Mouse (Mus musculus) lung, adult 2 months (tissue): ENCODE results near the gene Slco4a1. TPM values are rescaled to one million over a fixed set of nuclear protein-coding genes. Genes with fewer than 3 reads are reported as not detected.

ENCODE experiments used
- DNase-seq: peaks from one replicate; pipeline ENCODE4 v3.0.0; 2022
- H3K4me1 ChIP-seq: fragments of 200-500 bp; 2 replicates; pipeline ENCODE4 v1.6.1; 2011; ENCODE audit warnings: low read length; ENCODE audit not compliant: control insufficient read depth, insufficient read depth
- H3K4me3 ChIP-seq: fragments of 200-500 bp; replicated peaks from 2 replicates; pipeline ENCODE3; 2011; ENCODE audit warnings: low read depth, mild to moderate bottlenecking, control low read depth, low read length; ENCODE audit errors: extremely low read depth
- CTCF ChIP-seq: fragments of 200-500 bp; IDR thresholded peaks from 2 replicates; pipeline ENCODE4 v1.5.1; 2011; ENCODE audit warnings: mild to moderate bottlenecking, low read length, control low read depth; ENCODE audit not compliant: insufficient read depth
- POLR2A ChIP-seq: fragments of 200-500 bp; IDR thresholded peaks from 2 replicates; pipeline ENCODE4 v1.6.1; 2011; ENCODE audit warnings: low read depth, mild to moderate bottlenecking, control low read depth, low read length, borderline replicate concordance; ENCODE audit errors: extremely low read depth
- WGBS: fragments of 180-500 bp; shearing (Covaris S2); methylation state at CpG from one replicate; pipeline ENCODE4 v1.1.7; 2018; 5-methylcytosine and 5-hydroxymethylcytosine counted together
- polyA plus RNA-seq: library from polyadenylated mRNA; depleted of rRNA; stranded (reverse); fragments of >200 nt; gene quantifications from 2 replicates; pipeline ENCODE4 v1.2.3, GENCODE M21; 2012

The Slco4a1 gene
- polyA plus RNA-seq, 1 experiment: 6.2 TPM

- Histone ChIP-seq H3K4me1 (no peaks in the 10 kb centered on the region), H3K4me3 (no peak overlapping the region)
- 71% methylated on average over 11 of the region's 11 CpGs for WGBS
- TF ChIP-seq CTCF (no peak), POLR2A (no peak)
- DNase-seq: no peak
Observed at GRCm38 (mm10) chr2:180430648-180431047, 25.4 kb upstream of the Slco4a1 start.

- peak; percentile 76 for DNase-seq
- Histone ChIP-seq H3K4me3 (no peak overlapping the region), H3K4me1 (no peaks in the 10 kb centered on the region)
- 18% methylated on average over 10 of the region's 10 CpGs for WGBS
- TF ChIP-seq POLR2A (no peak), CTCF (peak; percentile 73)
Observed at GRCm38 (mm10) chr2:180432042-180432668, 23.9 kb upstream of the Slco4a1 start.

GRCm38 (mm10) chr2:180432751-180433150 is 23.3 kb upstream of the Slco4a1 start:
- Histone ChIP-seq H3K4me3 (no peak overlapping the region), H3K4me1 (no peaks in the 10 kb centered on the region)
- 68% methylated on average over 10 of the region's 10 CpGs for WGBS
- TF ChIP-seq CTCF (no peak), POLR2A (no peak)
- no peak for DNase-seq

- no peak overlapping the region for H3K4me3 ChIP-seq
- TF ChIP-seq POLR2A: no peak
- TF ChIP-seq CTCF: no peak
- WGBS: 78% methylated on average over 7 of the region's 7 CpGs
- H3K4me1 ChIP-seq: no peaks in the 10 kb centered on the region
- no peak for DNase-seq
Observed at GRCm38 (mm10) chr2:180433350-180433749, 22.7 kb upstream of the Slco4a1 start.

GRCm38 (mm10) chr2:180435341-180435926 is 20.6 kb upstream of the Slco4a1 start:
- H3K4me3 ChIP-seq: no peak overlapping the region
- TF ChIP-seq CTCF: no peak
- TF ChIP-seq POLR2A: no peak
- no peaks in the 10 kb centered on the region for H3K4me1 ChIP-seq
- DNase-seq: no peak
- 47% methylated on average over 4 of the region's 4 CpGs for WGBS

- TF ChIP-seq POLR2A (no peak), CTCF (no peak)
- 50% methylated on average over 5 of the region's 5 CpGs for WGBS
- DNase-seq: no peak
- Histone ChIP-seq H3K4me3 (no peak overlapping the region), H3K4me1 (no peaks in the 10 kb centered on the region)
Observed at GRCm38 (mm10) chr2:180437149-180437864, 18.7 kb upstream of the Slco4a1 start.

- Histone ChIP-seq H3K4me3 (no peak overlapping the region), H3K4me1 (no peaks in the 10 kb centered on the region)
- no peak for DNase-seq
- WGBS: 50% methylated on average over 3 of the region's 3 CpGs
- TF ChIP-seq CTCF: no peak
- no peak for TF ChIP-seq POLR2A
Observed at GRCm38 (mm10) chr2:180439791-180440190, 16.3 kb upstream of the Slco4a1 start.

GRCm38 (mm10) chr2:180440596-180441332 is 15.3 kb upstream of the Slco4a1 start:
- no peak for TF ChIP-seq CTCF
- no peak for TF ChIP-seq POLR2A
- WGBS: 63% methylated on average over 9 of the region's 9 CpGs
- DNase-seq: no peak

GRCm38 (mm10) chr2:180442061-180442460 is 14.0 kb upstream of the Slco4a1 start:
- TF ChIP-seq POLR2A: no peak
- TF ChIP-seq CTCF: no peak
- H3K4me3 ChIP-seq: no peak overlapping the region
- DNase-seq: no peak
- no peaks in the 10 kb centered on the region for H3K4me1 ChIP-seq
- WGBS: 54% methylated on average over 5 of the region's 5 CpGs

More at GRCm38 (mm10) chr2:180440596-180441332, 15.3 kb upstream of the Slco4a1 start:
- no peaks in the 10 kb centered on the region for H3K4me1 ChIP-seq
- H3K4me3 ChIP-seq: no peak overlapping the region

GRCm38 (mm10) chr2:180443861-180444260 is 12.2 kb upstream of the Slco4a1 start:
- Histone ChIP-seq H3K4me1 (no peaks in the 10 kb centered on the region), H3K4me3 (no peak overlapping the region)
- DNase-seq: no peak
- WGBS: 55% methylated on average over 7 of the region's 7 CpGs
- TF ChIP-seq POLR2A (no peak), CTCF (no peak)
